Mouse (Mus musculus): ENCODE data around the gene Itprip.

GRCm38 (mm10) chr19:47905603-47906002, 13.5 kb downstream of the Itprip start:
- TF ChIP-seq CTCF (IDR thresholded peaks at IDR 0.05) = no peak
- TF ChIP-seq EP300 (IDR thresholded peaks at IDR 0.05; ENCODE audit: insufficient read depth, low read depth, low read length) = no peak

All from heart, adult 2 months (tissue).